Mouse (Mus musculus) heart, adult 2 months (tissue): ENCODE results near the gene Cfap77. TPM values are rescaled to one million over a fixed set of nuclear protein-coding genes. Genes with fewer than 3 reads are reported as not detected.
A peak's percentile ranks its signal among the peaks of the same experiment; 100 is the strongest.

ENCODE experiments used
- DNase-seq, 2 experiments: peaks; one replicate each; pipeline ENCODE4 v3.0.0; 2021
- H3K27ac ChIP-seq: fragments of 200-600 bp; 2 replicates; pipeline ENCODE4 v1.8.1; 2022
- H3K27me3 ChIP-seq: fragments of 200-500 bp; 2 replicates; pipeline ENCODE4 v1.6.1; 2012; ENCODE audit warnings: mild to moderate bottlenecking, low read length, inconsistent platforms, mixed read lengths; ENCODE audit not compliant: control insufficient read depth, insufficient read depth
- H3K36me3 ChIP-seq: fragments of 200-500 bp; 2 replicates; pipeline ENCODE4 v1.6.1; 2012; ENCODE audit warnings: low read length, inconsistent platforms; ENCODE audit not compliant: control insufficient read depth, insufficient read depth
- H3K4me1 ChIP-seq: fragments of 200-500 bp; 2 replicates; pipeline ENCODE4 v1.6.1; 2011; ENCODE audit warnings: low read length; ENCODE audit not compliant: control insufficient read depth, insufficient read depth
- H3K4me3 ChIP-seq: fragments of 200-600 bp; 2 replicates; pipeline ENCODE4 v1.8.1; 2022
- H3K79me2 ChIP-seq: fragments of 200-500 bp; replicated peaks from 2 replicates; pipeline ENCODE4 v1.6.1; 2012; ENCODE audit warnings: mild to moderate bottlenecking, inconsistent platforms, low read length, moderate library complexity, mixed read lengths; ENCODE audit not compliant: control insufficient read depth, insufficient read depth
- H3K9ac ChIP-seq: fragments of 200-500 bp; 2 replicates; pipeline ENCODE4 v1.6.1; 2012; ENCODE audit warnings: low read depth, mild to moderate bottlenecking, control low read depth, inconsistent platforms, low read length, mixed read lengths
- CTCF ChIP-seq: fragments of 200-600 bp; IDR thresholded peaks from 2 replicates; pipeline ENCODE4 v1.8.1; 2022; ENCODE audit warnings: antibody characterized with exemption, mild to moderate bottlenecking, moderate library complexity
- EP300 ChIP-seq: fragments of 200-500 bp; IDR thresholded peaks from 2 replicates; pipeline ENCODE4 v1.6.1; 2011; ENCODE audit warnings: low read depth, low read length, control low read depth; ENCODE audit not compliant: insufficient read depth
- POLR2A ChIP-seq: fragments of 200-500 bp; IDR thresholded peaks from 2 replicates; pipeline ENCODE4 v1.6.1; 2011; ENCODE audit warnings: mild to moderate bottlenecking, low read depth, low read length, control low read depth; ENCODE audit not compliant: insufficient read depth
- WGBS: fragments of 180-500 bp; shearing (Covaris S2); methylation state at CpG from one replicate; pipeline ENCODE4 v1.1.7; 2018; 5-methylcytosine and 5-hydroxymethylcytosine counted together
- intact Hi-C: fragments of 180-260 bp; cut with DNase I; formaldehyde crosslinking; loops from one replicate; pipeline ENCODE4 v1.15.1; 2025
- polyA plus RNA-seq: library from polyadenylated mRNA; depleted of rRNA; stranded (reverse); fragments of >200 nt; gene quantifications from 2 replicates; pipeline ENCODE4 v1.2.3, GENCODE M21; 2012
- total RNA-seq, 2 experiments: library from RNA; stranded (reverse); gene quantifications; 2 replicates each; pipeline ENCODE4 v1.2.3; 2021

Cfap77 gene
- total and polyA plus RNA-seq, 3 experiments = 0.39 TPM; not detected in 2

DNA sequence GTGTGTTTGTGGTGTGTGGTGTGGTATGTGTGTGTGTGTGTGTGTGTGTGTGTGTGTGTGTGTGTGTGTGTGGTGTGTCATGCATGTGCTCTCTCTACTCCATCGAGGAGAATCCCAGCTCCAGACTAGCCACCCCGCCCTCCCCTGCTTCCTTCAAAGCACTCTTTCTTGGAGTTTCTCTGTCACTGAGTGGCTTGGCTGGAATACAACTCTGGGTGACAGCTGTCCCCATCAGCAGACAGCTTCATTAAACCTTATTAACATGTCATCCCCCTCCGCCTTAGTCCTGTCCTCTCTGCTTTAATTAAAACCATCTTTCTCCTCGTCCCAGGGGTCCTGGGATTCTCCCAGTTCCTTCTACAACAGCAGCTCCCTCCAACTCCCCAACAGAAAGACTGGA is 59.4 kb downstream of the Cfap77 start:
- Histone ChIP-seq H3K4me1 (no peaks in the 10 kb centered on the region; the same call in 1 of the 2 replicates), H3K27me3 (no peaks in the 10 kb centered on the region), H3K4me3 (no peak overlapping the region), H3K9ac (no peak overlapping the region), H3K27ac (no peak overlapping the region), H3K36me3 (no peaks in the 10 kb centered on the region), H3K79me2 (no peaks in the 10 kb centered on the region)
- intact Hi-C loops = no loop called here
- DNase-seq = no peak
- 67% methylated on average over 4 of the region's 4 CpGs for WGBS
- TF ChIP-seq POLR2A (no peak), EP300 (no peak), CTCF (no peak)

DNA sequence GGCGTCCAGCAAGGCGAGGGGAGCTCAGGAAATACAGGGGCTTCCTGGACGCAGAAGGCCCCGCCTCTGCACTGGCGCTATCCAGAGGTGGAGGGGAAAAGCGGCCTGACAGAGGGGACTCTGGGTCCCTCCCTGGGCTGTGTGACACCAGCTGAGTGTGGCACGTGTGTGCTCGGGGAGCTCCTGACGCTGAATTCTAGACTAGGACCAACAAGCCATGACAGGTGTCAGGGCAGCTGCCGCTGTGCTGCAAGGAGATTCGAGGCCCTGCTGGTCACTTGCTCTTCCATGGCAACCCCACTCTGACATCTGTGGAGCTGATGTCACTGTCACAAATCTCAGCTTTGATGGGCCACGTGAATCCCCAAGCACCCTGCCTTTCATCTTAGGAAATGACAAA is 60.9 kb downstream of the Cfap77 start:
- no peaks in the 10 kb centered on the region for H3K27me3 ChIP-seq
- 56% methylated on average over 12 of the region's 12 CpGs for WGBS
- TF ChIP-seq CTCF = no peak
- no peak for TF ChIP-seq POLR2A
- no peak for TF ChIP-seq EP300
- no peaks in the 10 kb centered on the region for H3K79me2 ChIP-seq
- H3K4me3 ChIP-seq = no peak overlapping the region
- no peak overlapping the region for H3K9ac ChIP-seq
- no peaks in the 10 kb centered on the region for H3K36me3 ChIP-seq
- no peak overlapping the region for H3K27ac ChIP-seq
- intact Hi-C loops = no loop called here
- DNase-seq = no peak
- H3K4me1 ChIP-seq = no peaks in the 10 kb centered on the region; the same call in 1 of the 2 replicates

DNA sequence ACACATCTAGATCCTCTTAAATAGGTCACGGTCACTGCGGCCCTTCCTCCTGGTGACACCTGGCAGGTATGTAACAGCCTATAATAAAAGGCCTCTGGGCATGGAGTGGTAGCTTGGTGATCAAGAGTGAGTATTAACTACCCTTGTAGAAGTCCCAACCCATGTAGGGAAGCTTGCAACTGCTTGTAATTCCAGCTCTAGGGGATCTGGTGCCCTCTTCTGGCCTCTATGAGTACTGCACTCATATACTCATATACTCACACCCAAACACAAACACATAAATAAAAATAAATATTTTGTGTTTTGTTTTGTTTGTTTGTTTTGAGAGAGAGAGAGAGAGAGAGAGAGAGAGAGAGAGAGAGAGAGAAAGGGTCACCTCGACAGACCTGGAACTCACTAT is 66.1 kb downstream of the Cfap77 start:
- DNase-seq = no peak
- Histone ChIP-seq H3K27me3 (no peaks in the 10 kb centered on the region), H3K79me2 (no peaks in the 10 kb centered on the region), H3K4me1 (no peaks in the 10 kb centered on the region), H3K27ac (no peak overlapping the region), H3K4me3 (no peak overlapping the region), H3K36me3 (no peaks in the 10 kb centered on the region), H3K9ac (no peak overlapping the region)
- intact Hi-C loops = no loop called here
- TF ChIP-seq CTCF (0 out of 2 replicates have a peak, but pooled peaks have one; percentile 19), EP300 (no peak)
- 99% methylated on average over 3 of the region's 3 CpGs for WGBS

DNA sequence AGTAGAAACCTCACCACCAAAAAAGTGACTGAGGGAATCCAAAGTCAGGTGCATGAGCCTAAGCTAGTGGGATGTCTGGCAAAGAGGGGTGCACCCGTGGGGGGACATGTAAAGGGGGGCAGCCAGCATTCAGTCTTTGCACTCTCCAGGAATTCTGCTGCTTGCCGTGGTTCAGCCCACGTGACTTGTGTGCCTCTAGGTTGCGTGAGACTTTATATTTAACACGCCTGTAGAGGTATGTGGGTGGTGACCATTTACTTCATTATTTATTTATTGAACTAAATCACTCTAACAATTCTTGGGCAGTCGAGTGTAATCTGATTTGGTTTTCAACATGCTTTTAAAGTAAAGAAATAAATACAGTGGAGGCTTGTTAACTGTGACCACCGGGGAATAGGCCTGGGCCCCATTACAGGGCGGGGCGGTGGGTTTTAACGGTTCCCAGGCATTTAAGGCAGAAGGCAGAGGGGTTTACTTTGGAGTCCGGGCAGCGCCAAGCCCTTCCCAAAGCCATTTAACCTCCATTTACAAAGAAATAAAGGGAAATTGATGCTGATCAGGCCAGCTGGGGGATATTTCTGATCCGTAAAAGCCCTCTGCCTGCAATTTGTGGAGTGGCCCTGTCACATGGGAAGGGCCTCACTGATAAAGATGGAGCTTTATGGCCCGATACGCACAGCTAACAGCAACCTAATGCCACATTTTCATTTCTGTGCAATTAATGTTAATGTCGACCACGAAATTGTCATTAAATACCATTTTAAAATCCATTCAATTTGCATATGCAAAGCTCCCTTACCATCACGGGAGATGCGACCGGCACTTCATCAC is 74.6 kb downstream of the Cfap77 start:
- H3K36me3 ChIP-seq = no peaks in the 10 kb centered on the region
- no peak overlapping the region for H3K4me3 ChIP-seq
- H3K4me1 ChIP-seq = no peaks in the 10 kb centered on the region
- H3K9ac ChIP-seq = no peak overlapping the region
- 80% methylated on average over 20 of the region's 20 CpGs for WGBS
- intact Hi-C loops = no loop called here
- H3K27ac ChIP-seq = no peak overlapping the region
- no peak for DNase-seq
- H3K79me2 ChIP-seq = no peaks in the 10 kb centered on the region
- no peak for TF ChIP-seq CTCF
- TF ChIP-seq POLR2A = no peak
- no peak for TF ChIP-seq EP300
- H3K27me3 ChIP-seq = no peaks in the 10 kb centered on the region

DNA sequence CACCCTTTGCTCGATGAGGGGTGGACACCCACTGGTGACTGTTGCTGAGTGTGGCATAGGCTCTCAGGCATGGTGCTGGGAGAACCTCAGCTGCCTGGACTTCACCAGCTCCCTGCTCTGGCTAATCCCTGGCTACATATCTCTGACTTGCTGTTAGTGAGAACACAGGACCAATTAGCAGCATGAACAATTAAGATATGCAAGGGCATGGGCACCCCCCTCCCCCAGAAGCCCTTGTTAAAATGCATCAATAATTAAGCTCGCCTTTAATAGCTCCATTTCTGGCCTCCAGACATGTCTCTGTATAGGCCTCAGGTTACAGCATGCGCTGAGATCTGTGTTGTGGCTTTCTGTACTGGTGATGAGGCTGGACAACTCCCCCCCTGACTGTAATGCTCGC is 76.4 kb downstream of the Cfap77 start:
- intact Hi-C loops = no loop called here

DNA sequence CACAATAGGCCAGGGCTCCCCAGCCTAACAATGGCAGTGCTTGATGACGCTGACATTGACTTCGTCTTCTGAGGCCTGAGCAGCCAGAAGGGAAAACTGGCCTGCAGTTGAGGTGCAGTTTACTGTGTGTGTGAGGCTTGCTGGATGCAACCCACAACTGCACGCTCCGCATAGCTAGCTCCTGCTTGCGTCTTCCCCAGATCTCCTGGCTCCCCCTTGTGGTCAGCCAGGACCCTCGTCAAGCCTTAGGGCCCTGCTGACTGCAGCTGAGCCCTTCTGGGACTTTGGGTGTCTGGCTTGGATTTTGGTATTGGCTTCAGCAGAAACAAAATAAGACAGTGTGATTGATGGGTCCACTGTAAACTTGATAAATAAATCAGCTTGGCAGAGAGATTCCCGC is 78.2 kb downstream of the Cfap77 start:
- no peaks in the 10 kb centered on the region for H3K4me1 ChIP-seq
- no peak overlapping the region for H3K9ac ChIP-seq
- H3K4me3 ChIP-seq = no peak overlapping the region
- H3K36me3 ChIP-seq = no peaks in the 10 kb centered on the region
- intact Hi-C loops = loop anchor here (1.0 to 2.0 kb wide), 3 partner anchors 52 to 221 kb away; no protein-coding TSS in a partner anchor
- no peak overlapping the region for H3K27ac ChIP-seq
- DNase-seq = peak; percentile 60 to 72
- H3K27me3 ChIP-seq = no peaks in the 10 kb centered on the region
- H3K79me2 ChIP-seq = no peaks in the 10 kb centered on the region
- TF ChIP-seq CTCF (peak; percentile 91), POLR2A (no peak), EP300 (0 out of 2 replicates have a peak, but pooled peaks have one; percentile 42)
- WGBS = 10% methylated on average over 7 of the region's 7 CpGs

More for the DNA sequence above, 76.4 kb downstream of the Cfap77 start:
- TF ChIP-seq POLR2A (no peak), EP300 (no peak), CTCF (no peak)
- no peaks in the 10 kb centered on the region for H3K4me1 ChIP-seq
- H3K4me3 ChIP-seq = no peak overlapping the region
- H3K79me2 ChIP-seq = no peaks in the 10 kb centered on the region
- H3K9ac ChIP-seq = no peak overlapping the region
- no peaks in the 10 kb centered on the region for H3K36me3 ChIP-seq
- no peaks in the 10 kb centered on the region for H3K27me3 ChIP-seq
- WGBS = 75% methylated on average over 4 of the region's 4 CpGs
- H3K27ac ChIP-seq = no peak overlapping the region
- DNase-seq = no peak
